Mouse (Mus musculus): Measurements from ENCODE around the gene Incenp.
A peak's percentile ranks its signal among the peaks of the same experiment; 100 is the strongest.
"Not testable (repeated sequence)": the region's sequence is repeated elsewhere in the genome, so short reads cannot be mapped to it uniquely, and the experiment has no call there.

Gene Incenp

DNA sequence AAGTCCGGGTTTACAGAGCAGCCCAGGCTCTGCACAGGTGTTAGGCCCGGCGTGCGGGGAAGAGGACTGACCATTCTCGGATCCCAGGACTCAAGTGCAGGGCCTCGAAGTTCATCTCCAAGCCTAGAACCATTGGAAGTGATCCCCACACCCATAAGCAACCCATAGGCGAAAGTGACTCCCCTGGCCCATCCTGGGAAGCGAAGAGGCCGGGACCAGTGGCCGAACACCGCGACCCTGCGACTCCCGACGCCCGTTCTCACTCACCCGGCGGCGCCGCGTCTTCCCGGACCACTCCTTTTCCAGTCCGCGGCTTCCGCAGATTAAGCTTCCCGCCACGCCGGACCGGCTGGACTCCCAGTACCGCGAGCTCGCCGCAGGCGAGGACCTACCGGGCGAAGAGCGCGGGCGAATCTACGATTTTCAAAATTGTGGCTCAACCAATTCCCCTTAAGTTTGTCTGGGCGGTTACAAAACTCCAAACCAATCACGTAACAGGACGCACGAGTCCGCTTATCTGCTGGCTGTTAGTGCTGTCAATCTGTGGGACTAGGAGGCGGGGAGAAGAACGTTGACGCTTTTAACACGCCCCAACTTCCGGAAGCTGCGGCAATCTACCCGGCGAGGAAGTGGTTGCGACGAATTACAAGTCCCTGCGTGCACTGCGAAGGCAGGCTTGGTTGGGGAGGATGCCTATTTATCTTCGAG, at the start of gene Incenp:
Incenp (minus strand) TSS at position 480 of the 708 bp plus-strand sequence.
- DNase-seq (ENCODE audit: low spot score), result peak; percentile 79

DNA sequence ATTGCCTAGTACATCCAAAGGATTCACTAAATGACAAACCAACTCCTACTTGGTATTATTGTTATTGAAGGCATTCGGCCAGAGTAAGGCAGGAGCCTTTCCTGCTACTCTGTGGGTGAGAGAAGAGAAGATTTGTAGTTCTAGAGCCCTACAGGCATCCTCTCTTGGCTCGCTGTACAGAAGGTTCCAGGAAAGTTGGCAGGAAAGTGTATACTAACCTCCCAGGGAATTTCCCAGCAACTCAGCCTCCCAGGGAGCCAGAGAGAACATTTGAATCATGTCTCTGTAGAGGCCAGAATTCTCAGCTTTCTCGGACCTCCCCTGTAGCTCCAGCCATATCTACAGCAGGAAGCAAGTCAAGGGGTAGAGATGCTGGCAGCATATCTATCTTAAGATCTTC, 47.6 kb upstream of the Incenp start:
- DNase-seq (ENCODE audit: low spot score), result peak; percentile 17

DNA sequence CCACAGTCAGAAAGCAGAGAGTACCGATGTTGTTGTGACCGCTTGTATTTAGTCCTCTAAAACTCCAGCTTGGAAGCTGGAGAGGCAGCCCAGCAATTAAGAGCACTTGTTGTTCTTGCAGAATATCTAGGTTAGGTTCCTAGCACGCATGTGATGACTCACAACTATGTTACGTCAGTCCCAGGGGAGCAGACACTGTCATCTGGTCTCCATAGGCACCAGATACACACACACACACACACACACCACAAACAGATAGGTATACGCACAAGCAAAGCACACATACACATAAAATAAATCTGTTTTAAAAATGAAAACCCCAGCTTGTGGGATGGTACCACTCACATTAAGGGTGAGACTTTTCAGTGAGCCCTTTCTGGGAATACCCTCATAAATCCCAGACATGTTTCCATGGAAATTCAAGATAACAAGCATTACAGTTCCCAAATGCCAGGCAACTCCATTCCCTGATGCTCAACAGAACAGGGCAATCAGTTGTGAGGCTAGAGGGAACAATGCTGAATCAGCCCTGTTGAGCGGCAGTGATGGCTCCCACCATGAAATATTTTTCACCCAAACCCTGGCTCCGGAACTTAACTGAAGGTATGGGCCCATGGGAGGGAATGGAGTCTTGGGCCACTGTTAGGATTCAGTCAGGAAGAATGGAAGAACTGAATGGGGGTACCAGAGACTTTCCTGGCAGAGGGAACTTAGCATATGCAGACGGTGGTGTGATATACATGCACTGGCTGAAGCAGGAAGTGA, 46.6 kb upstream of the Incenp start:
- DNase-seq (ENCODE audit: low spot score), result no peak

DNA sequence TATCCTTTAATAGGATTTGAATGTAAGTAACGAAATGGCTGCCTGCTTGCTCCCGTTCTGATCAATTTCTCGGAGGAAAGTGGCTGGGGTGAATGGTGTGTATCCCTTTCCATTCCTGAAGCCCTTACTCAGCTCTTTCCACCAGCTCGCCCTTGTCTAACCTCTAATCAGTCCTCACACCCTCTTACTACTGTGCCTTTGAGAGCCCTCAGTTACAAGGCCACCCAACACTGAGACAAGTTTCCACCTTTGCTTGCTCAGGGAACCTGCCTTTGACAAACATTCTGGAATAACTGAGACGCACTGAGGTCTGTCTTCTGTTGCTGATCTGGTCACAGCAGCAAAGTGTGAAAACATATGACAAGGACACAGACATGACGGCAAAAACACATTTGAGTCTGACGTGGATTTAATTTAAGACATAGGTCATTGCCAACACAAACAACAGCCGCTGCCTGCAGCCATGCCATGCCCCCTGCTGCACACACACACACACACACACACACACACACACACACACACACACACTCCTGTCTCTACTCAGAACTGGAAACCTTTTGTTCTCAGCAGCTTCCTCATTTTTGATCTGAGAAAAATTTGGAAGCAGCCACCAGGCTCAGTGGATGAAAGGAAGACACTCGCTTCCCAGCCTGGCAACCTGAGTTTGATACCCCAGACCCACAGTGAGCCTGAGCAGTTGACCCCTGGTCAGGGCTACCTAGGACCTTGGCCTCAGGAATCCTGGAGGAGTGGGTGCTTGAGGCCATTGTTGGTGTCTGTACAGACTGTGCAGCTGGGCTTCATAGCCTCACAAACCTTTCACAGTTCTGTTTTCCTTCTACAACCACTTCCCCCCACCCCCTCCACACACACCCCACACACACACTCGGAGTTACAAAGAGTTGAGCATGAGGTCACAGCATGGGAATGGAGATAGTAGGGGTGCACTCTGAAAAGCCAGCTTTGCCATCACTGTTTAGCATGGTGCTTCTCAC, 43.5 kb upstream of the Incenp start:
- DNase-seq (ENCODE audit: low spot score), result no peak

DNA sequence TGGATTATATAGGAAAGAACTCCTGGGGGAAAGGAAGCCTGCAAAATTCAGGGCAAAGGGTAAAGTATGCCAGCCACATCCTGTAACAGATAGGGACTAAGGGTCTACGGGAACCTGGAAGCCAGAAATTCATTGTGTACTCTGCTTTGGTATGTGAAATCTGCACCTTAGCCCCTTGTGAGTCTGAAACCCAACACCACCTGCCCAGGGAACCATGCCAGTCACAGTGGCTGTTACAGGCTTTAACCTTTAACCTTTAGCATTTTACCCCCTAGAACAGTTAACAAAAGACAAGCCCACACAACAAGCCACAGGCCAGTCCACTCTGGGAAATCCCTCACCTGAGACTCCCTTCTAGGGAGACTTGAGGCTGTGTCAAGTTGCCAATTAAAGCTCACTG, 42.5 kb upstream of the Incenp start:
- no peak for DNase-seq (ENCODE audit: low spot score)

DNA sequence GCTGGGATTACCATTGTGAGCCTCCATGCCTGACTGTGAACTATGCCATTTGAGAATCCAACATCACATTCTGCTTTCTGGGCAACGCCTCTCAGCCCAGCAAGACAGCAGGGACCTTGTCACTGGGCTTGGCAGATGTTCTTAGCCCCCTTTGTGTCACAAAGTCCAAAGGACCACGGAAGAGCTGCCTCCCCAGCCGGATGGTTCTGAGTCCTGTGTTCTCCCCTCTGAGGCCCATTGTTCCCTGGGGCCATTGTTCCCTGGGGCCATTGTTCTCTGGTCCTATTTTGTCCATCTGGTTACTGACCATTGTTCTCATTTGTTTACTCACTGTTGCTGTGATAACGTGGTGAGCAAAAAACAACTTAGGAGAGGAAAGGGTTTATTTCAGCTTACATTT, 41.6 kb upstream of the Incenp start:
- DNase-seq (ENCODE audit: low spot score), result no peak

DNA sequence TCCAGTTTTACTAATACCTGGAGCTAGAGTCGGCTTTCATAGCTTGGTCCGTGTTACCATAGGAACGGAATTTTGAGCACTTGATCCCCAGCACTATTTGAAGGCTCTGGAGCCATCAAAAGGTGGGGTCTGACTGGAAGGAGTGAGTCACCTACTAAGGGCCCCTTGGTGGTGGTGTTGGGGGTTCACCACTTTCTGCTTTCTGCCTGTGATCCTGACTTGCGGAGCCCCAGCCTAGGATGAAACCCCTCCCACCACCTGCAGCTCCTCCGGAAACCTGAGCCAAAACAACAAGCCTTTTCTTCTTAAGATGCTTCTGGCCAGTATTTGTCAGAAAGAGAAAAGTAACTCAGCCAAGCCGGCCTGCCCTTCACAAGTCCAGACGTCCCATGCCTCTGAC, 40.5 kb upstream of the Incenp start:
- no peak for DNase-seq (ENCODE audit: low spot score)

DNA sequence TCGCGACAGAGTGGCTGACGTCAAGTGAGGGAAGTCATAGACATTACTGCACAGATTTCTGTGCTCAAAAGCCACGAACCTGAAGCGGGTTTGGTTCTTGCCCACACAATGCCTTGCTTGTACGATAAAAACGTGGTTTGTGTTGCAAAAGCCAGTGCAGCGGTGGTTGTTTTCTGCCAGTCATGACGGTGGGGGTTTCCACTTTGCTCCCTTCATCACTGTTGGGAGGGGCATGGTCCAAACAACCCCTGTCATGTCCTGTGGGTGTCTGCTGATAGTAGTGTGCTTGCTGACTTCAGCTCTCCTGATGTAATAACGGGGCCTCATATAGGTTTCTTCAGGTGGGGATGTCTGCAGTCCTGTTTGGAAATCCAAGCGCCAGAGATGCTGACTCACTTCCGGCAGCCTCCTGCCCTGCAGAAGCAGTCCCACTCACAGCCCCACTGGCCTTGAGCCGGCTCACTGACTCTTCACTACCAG, 39.5 kb upstream of the Incenp start:
- DNase-seq (ENCODE audit: low spot score), result no peak

DNA sequence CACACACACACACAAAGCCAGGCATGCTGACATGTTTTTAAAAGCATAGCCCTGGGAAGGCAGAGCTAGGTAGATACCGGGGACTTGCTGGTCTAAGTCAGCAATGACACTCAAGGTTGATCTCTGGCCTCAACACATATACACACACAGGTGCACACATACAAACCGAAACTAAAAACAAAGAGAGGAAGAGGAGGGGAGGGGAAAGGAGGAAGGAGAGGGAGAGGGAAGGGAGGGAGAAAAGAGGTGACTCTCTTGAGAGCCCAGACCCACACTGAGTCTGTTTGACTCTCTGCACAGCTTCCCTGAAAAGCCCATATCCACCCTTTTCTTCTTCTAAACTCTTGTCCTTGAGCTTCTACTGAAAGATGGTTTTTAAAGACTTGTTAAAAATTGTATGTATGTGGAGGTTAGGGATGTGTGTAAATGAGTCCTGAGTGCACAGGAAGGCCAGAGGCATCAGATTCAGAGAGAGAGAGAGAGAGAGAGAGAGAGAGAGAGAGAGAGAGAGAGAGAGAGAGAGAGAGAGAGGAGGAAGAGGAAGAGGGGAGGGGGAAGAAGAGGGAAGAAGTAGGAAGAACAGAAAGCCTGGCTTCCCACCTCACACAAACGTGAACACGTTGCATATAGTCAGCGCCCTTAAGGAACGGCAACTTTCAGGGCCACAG, 38.9 kb upstream of the Incenp start:
- no peak for DNase-seq (ENCODE audit: low spot score)

DNA sequence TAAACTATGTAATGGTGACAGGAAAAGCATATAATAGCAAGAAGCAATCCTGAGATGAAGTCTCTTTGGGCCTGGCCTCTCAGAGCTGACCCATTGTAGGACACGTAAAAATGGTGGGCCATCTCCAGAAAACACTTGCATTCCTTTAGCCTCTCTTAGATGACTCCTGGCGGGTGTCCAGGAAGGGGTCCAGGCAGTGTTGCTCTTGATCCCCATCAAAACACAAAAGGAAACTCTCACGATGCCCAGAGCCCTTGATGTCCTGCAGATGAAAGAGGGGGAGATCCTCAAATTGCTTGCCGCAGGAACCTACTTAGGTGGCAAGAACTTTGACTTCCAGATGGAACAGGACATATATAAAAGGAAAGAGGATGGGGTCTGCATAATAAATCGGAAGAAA, 38.1 kb upstream of the Incenp start:
- no peak for DNase-seq (ENCODE audit: low spot score)

DNA sequence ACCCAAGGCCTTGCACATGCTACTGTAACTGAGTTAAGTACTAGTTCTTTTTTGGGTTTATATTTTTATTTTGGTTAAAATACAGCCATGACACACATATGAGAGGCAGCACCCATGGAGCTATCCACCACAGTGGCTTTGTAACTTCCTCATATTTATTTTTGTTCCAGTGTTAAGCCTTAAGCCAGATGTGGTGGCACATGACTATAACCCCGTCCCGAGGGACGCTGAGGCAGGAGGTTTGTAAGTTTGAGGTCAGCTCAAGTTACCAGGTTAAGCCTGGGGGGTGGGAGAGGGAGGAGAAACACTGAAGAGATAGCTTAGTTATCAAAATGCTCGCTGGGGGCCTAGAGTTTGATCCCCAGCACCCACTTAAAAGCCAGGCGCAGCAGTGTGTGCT, 37.2 kb upstream of the Incenp start:
- no peak for DNase-seq (ENCODE audit: low spot score)

DNA sequence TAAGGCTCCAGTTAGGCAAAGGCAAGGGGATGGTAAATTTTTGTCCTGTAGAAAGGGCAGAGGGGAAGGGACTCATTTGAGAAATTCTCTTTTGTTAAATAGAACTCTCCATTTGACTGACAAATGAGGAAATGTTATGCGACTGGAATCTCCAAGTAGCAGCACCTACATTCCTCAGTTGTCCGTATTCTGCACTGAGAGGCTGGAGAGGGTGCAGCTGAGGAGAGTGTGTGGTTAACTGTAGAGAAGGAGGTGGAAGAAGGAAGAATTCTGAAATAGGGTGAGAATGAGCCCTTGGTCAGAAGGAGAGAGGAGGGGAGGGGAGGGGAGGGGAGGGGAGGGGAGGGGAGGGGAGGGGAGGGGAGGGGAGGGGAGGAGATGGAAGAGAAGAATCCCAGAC, 34.6 kb upstream of the Incenp start:
- DNase-seq (ENCODE audit: low spot score), result no peak

DNA sequence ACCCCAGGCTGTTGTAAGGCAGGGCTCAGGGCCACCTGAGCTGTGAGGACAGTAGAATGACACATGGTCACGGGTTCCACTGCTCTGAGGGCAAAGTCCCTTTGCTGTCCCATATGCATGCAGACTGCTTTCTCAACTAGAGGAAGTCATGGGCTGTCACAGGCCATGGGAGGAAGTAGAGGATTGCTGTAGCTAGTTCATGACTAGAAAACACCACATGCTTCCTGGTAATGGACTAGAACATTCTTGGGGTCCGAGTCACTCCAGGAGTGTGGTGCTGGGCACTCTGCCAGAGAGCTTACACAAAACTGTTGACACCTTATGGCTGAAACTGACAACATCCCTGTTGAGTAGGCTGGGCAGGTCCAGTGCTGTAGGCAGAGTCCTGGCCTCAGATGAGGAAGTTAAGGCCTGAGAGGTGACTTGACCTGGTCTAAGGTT, 31.8 kb upstream of the Incenp start:
- DNase-seq (ENCODE audit: low spot score), result not testable (repeated sequence)

DNA sequence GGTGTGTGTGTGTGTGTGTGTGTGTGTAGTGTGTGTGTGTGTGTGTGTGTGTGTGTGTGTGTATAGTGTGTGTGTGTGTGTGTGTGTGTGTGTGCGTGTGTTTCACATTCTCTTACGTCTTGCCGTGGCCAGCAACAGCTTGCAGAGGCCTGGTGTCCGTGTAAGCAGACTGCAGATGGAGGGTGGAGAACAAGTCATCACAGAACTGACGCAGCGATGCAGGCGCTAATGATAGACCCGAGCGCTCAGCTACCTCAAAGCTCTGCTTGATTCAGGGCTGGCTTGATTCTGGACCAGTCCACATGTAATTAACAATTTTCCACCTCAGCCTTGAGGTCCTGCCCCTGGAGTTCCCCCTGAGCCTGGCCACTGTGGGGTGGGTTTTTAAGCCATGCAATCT, 28.7 kb upstream of the Incenp start:
- DNase-seq (ENCODE audit: low spot score), result no peak

DNA sequence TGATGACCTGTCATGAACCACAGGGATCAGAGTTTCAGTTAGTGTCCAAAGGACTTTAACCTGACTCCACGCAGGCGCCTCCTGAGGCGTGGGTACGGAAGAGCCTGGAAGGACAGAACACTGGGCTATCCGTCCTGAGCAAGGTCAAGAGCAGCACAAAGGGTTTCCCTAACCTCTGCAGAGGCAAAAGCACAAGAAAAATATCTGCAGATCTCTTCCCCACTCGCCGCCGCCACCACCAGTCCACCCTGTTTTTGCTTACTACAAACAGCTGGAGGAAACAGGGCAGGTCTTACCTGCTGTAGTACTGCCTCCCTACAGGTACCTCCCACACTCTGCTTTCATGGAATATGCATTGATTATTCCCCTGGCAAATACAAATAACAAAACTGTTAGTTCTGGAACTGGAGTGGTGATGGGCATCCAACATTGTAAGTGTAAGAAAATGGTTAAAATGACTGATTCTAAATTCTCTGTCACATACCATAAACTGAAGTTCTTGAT, 25.5 kb upstream of the Incenp start:
- no peak for DNase-seq (ENCODE audit: low spot score)

DNA sequence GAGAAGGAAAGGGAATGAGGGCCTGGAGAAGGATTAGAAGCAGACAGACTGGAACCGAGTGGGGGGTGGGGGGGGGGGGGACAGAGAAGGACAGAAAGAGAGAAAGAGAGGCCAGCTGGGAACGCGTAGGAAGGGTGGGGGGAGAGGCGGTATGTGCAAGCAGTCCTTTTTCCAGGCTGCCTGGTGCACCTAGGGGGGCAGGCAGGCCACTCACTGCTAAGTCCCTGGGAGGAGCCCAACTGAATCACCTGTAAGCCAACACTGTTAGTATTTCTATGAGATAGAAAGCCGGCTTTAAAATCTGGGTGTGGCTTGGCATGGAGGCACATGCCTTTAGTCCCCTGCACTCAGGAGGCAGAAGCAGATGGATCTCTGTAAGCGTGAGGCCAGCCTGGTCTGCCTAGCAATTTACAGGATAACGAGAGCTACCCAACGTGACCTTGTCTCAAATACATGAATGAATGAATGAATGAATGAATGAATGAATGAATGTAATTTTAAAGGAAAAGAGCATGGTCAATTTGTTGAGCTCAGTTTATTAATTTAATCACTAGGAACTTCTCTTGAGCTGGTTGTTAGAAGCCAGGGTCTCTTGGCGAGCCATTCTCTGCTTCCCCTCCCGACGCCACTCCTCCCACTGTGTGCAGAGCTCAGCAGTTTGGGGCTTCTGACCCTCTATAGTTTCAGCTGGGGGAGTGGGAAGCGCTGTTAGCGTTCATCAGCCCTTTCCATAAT, 24.9 kb upstream of the Incenp start:
- no peak for DNase-seq (ENCODE audit: low spot score)

DNA sequence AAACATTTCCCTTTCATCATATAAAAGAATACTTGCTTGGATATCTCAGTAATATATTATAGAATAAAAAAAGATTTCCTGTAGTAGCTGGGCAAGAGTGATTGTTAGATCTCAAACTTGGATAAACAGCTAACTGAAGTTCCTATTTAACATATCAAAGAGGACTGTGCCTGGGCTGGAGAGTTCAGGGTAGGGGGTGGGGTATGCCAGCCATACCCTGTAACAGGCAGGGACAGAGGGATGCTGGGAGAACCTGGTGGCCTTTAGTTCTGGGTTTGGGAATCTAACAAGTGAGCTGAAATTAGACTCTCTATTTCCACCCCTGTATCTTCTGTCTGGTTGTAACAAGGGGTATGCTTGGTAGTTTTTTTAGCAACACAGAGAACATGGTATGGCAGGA, 23.7 kb upstream of the Incenp start:
- no peak for DNase-seq (ENCODE audit: low spot score)

DNA sequence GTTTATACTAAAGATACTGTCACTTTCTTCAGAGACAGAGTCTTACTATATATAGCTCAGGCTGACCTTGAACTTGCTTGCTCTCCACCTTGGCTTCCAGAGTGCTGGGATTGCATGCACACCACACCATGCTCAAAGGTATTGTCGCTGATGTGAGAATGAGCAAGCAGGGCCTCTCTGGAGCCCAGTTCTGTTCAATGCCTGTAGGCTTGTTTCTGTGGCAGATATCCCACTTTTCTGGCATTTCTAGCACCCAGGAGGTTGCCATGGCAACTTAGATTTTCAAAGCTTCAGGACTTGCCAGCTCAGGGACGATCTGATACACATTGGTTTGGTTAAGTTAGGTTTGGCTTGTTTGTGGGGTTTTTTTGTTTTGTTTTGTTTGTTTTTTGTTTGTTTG, 22.9 kb upstream of the Incenp start:
- no peak for DNase-seq (ENCODE audit: low spot score)

DNA sequence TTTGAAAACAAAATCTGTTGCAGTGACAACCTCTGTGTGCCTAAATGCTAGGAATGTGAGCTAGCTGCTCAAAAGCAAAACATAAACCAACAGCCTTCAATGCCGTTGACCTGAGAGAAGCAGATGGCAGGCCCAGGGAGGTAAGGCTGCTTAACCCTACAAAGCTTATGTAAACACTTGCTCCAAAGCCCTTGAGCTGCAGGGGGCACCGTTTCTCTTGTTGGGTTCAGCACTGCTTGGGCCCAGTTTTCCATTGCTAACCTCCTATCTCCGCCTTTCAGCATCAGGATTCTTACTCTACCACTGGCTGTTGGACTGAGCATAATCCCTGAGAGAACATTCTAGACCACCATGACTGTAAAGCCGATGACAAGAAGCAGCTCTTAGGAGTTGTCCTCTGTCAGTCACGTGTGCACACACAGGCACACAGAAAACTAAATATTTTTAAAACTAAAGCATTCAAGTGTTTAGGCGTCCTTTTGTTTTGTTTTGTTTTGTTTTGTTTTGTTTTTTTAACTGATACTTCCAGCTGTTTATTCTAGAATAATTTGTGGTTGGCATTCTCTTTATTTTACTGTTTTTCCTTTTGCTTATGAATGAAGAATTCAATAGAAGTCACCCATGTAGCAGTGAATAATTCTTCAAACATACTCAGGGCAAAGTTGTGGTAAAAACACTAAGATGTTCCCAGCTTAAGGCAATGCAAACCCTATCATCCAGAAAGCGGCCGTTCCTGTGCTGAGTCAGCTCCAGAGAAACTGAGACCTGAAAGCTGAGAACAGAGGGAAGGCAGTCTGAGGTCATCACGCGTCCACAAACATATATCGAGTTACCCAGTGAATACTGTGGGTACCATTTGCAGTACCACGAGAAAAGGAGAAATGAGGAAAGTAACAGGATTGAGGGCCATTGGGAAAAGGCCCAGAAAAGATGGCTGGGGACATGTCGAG, 21.8 kb upstream of the Incenp start:
- peak; percentile 36 for DNase-seq (ENCODE audit: low spot score)

Data from ovary, postnatal 14 days (tissue).